Mouse (Mus musculus) G1E (cell line): Measurements from ENCODE around the gene Cask. TPM values are rescaled to one million over a fixed set of nuclear protein-coding genes. Genes with fewer than 3 reads are reported as not detected.

ENCODE experiments used
- ATAC-seq: 2 replicates; pipeline ENCODE4 v1.8.0; 2016; ENCODE audit warnings: mild to moderate bottlenecking; ENCODE audit not compliant: insufficient number of reproducible peaks, poor library complexity, low FRiP score, severe bottlenecking; ENCODE audit errors: extremely low read depth
- DNase-seq: peaks from one replicate; pipeline ENCODE4 v3.0.0; 2012; ENCODE audit warnings: low spot score
- H3K27me3 ChIP-seq: 2 replicates; pipeline ENCODE4 v1.6.1; 2012; ENCODE audit warnings: mild to moderate bottlenecking, low read length, inconsistent platforms; ENCODE audit not compliant: insufficient read depth
- H3K36me3 ChIP-seq: replicated peaks from 2 replicates; pipeline ENCODE3; 2012; ENCODE audit warnings: mild to moderate bottlenecking, inconsistent platforms
- H3K4me1 ChIP-seq: 2 replicates; pipeline ENCODE4 v1.6.1; 2012; ENCODE audit warnings: low read depth, low read length, inconsistent platforms, mixed read lengths; ENCODE audit not compliant: insufficient read depth
- H3K4me3 ChIP-seq: 2 replicates; pipeline ENCODE4 v1.5.1; 2012; ENCODE audit warnings: low read depth, mild to moderate bottlenecking, inconsistent platforms, low read length, moderate library complexity, mixed read lengths
- H3K9me3 ChIP-seq: replicated peaks from 2 replicates; pipeline ENCODE4 v1.6.1; 2012; ENCODE audit warnings: inconsistent platforms
- CTCF ChIP-seq: IDR thresholded peaks from 2 replicates; pipeline ENCODE4 v1.5.1; 2012; ENCODE audit warnings: low read depth, low read length, inconsistent platforms, mixed read lengths
- GATA1 ChIP-seq: IDR thresholded peaks from 2 replicates; pipeline ENCODE4 v1.6.1; 2012; ENCODE audit warnings: borderline replicate concordance, low read length, inconsistent platforms, mixed read lengths
- GATA2 ChIP-seq: IDR thresholded peaks from 2 replicates; pipeline ENCODE4 v1.6.1; 2012; ENCODE audit warnings: low read depth, low read length, inconsistent platforms, borderline replicate concordance
- POLR2AphosphoS5 ChIP-seq: IDR thresholded peaks from 2 replicates; pipeline ENCODE4 v1.6.1; 2012; ENCODE audit warnings: low read depth, low read length, inconsistent platforms; ENCODE audit not compliant: insufficient replicate concordance
- TAL1 ChIP-seq: conservative IDR thresholded peaks from 2 replicates; pipeline ENCODE4 v1.6.1; 2012; ENCODE audit warnings: low read depth, low read length, inconsistent platforms, mixed read lengths
- polyA plus RNA-seq: library from polyadenylated mRNA; stranded (reverse); fragments of >175 nt; gene quantifications from 2 replicates; pipeline ENCODE4 v1.2.3, GENCODE M21; 2012
- total RNA-seq, 2 experiments: library from RNA; stranded (forward) in 1 of 2; stranded (reverse) in 1 of 2; fragments of 200-1000 nt in 1 of 2; fragments of >200 nt in 1 of 2; fragmentation: Nextera tagmentation in 1 of 2; gene quantifications; 2 replicates each; pipeline ENCODE4 v1.2.3; 2014 to 2017

Cask gene
- total and polyA plus RNA-seq, 3 experiments = 0.05 TPM; not detected in 2

- H3K27me3 ChIP-seq = peaks cover 2% of the 10 kb centered on the region; the same call in 1 of the 2 replicates
- H3K36me3 ChIP-seq = no peaks in the 10 kb centered on the region
- ATAC-seq (no peak), DNase-seq (no peak)
- no peaks in the 10 kb centered on the region for H3K9me3 ChIP-seq
- no peaks in the 10 kb centered on the region for H3K4me1 ChIP-seq
- no peak overlapping the region for H3K4me3 ChIP-seq
- TF ChIP-seq GATA2 (no peak), TAL1 (no peak), POLR2AphosphoS5 (no peak), CTCF (no peak), GATA1 (no peak)
Observed at GRCm38 (mm10) chrX:13518781-13519407, 332.3 kb downstream of the Cask start.

DNA sequence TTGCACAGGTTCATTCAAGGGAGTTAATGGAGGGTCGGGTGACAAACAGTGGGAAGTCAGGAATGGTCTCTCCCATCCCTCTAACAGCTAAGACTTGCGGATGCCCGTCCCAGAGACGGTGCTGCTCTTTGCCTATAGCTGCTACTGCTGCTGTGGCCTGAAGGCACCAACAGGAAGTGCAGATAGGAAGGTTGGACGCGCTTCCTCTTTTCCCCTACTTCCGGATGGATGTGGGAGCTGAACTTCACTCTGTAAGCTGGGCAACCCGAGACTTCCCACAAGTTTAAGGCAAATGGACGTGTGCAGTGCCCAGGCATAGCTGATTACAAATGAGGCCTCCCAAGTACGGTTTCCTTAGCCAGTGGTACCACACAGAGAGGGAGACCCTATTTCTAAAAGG is 333.1 kb downstream of the Cask start:
- H3K4me1 ChIP-seq = no peaks in the 10 kb centered on the region
- H3K4me3 ChIP-seq = no peak overlapping the region
- H3K9me3 ChIP-seq = no peaks in the 10 kb centered on the region
- no peak for TF ChIP-seq TAL1
- no peak for TF ChIP-seq CTCF
- no peak for TF ChIP-seq GATA1
- TF ChIP-seq POLR2AphosphoS5 = no peak
- TF ChIP-seq GATA2 = no peak
- no peaks in the 10 kb centered on the region for H3K36me3 ChIP-seq
- DNase-seq = no peak
- ATAC-seq = no peak
- peaks cover 2% of the 10 kb centered on the region; the same call in 1 of the 2 replicates for H3K27me3 ChIP-seq

DNA sequence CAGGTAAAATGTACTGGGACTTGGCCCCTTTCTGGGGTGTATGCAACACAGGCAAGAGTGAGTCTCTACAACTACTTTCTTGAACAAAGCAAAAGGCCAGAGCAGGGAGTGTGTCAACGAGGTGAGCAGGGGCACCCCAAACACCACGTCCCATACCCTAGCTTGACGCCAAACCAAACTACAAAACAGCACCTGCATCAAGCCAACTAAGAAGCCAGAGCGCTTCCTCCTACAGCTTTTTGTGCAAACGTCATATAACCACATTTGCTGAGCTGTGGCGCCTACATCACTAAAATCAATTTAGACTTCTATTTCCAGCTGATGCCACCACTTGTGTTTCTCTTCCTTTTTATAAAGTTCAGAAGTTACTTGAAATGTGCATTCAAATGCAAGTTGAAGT is 334.7 kb downstream of the Cask start:
- TF ChIP-seq POLR2AphosphoS5 = no peak
- no peaks in the 10 kb centered on the region for H3K4me1 ChIP-seq
- no peak overlapping the region for H3K4me3 ChIP-seq
- ATAC-seq (no peak), DNase-seq (no peak)
- peaks cover 2% of the 10 kb centered on the region; the same call in 1 of the 2 replicates for H3K27me3 ChIP-seq
- no peaks in the 10 kb centered on the region for H3K9me3 ChIP-seq
- no peaks in the 10 kb centered on the region for H3K36me3 ChIP-seq

DNA sequence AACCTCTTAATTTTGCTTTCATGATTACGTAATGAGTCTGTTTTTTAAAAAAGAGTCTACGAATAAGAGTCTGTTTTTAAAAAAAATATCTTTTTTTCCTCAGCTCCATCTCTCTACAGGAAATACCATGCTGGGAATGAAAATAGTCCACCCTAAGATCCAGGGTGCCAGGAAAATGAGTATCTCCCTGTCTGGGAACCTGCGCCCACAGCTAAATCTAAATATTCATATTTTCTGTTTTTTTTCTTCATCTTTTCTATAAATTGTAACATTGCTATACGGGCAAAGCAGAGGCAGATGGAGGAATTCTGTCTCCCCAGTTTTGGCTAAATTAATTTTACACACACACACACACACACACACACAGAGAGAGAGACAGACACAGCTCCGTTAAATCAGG is 337.3 kb downstream of the Cask start:
- Histone ChIP-seq H3K36me3 (no peaks in the 10 kb centered on the region), H3K4me1 (no peaks in the 10 kb centered on the region), H3K9me3 (no peaks in the 10 kb centered on the region), H3K4me3 (no peak overlapping the region), H3K27me3 (peaks cover 2% of the 10 kb centered on the region; the same call in 1 of the 2 replicates)
- TF ChIP-seq GATA1 = no peak
- no peak for TF ChIP-seq CTCF
- TF ChIP-seq TAL1 = no peak
- no peak for TF ChIP-seq GATA2
- no peak for TF ChIP-seq POLR2AphosphoS5
- ATAC-seq = no peak
- DNase-seq = no peak

- no peak overlapping the region for H3K4me3 ChIP-seq
- H3K36me3 ChIP-seq = no peaks in the 10 kb centered on the region
- no peaks in the 10 kb centered on the region for H3K4me1 ChIP-seq
- peaks cover 2% of the 10 kb centered on the region; the same call in 1 of the 2 replicates for H3K27me3 ChIP-seq
- TF ChIP-seq CTCF (no peak), GATA2 (no peak), POLR2AphosphoS5 (no peak), GATA1 (no peak), TAL1 (no peak)
- no peak for DNase-seq
- H3K9me3 ChIP-seq = no peaks in the 10 kb centered on the region
- ATAC-seq = no peak
Observed at GRCm38 (mm10) chrX:13513127-13513526, 338.0 kb downstream of the Cask start.

DNA sequence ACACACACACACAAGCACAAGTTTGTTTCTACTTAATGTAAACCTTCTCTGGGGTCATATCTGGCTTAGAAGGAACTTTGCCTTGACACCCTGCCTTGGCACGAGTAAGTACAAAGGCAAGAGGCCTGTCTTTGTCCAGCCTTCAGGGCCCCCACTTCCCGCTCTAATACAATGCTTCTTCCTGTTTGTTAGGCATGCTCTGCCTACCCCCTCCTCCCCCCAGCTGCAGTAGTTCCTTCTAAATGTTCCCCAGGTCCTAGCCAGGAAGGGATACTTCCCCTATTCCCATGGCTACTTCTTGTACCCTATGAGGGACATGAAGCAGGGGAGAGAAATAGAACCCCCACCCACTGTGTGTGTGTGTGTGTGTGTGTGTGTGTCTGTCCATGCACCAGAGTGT is 344.8 kb downstream of the Cask start:
- Histone ChIP-seq H3K9me3 (no peaks in the 10 kb centered on the region), H3K4me3 (no peak overlapping the region), H3K36me3 (no peaks in the 10 kb centered on the region), H3K27me3 (no peaks in the 10 kb centered on the region), H3K4me1 (no peaks in the 10 kb centered on the region)
- no peak for TF ChIP-seq GATA1
- TF ChIP-seq TAL1 = no peak
- no peak for TF ChIP-seq POLR2AphosphoS5
- TF ChIP-seq CTCF = no peak
- TF ChIP-seq GATA2 = no peak
- ATAC-seq (no peak), DNase-seq (no peak)
